Mouse (Mus musculus) embryonic facial prominence, embryonic 12.5 days (tissue): ENCODE measurements around the gene Hfe2. TPM values are rescaled to one million over a fixed set of nuclear protein-coding genes. Genes with fewer than 3 reads are reported as not detected.

Experiments
- ATAC-seq: fragments of 200-750 bp; cut with Nextera tagmentation; 2 replicates; pipeline ENCODE4 v1.8.0; 2017; ENCODE audit not compliant: insufficient number of reproducible peaks, insufficient read depth, low FRiP score, low TSS enrichment
- H3K27ac ChIP-seq: fragments of 300-500 bp; sonication (generic); 2 replicates; pipeline ENCODE4 v1.5.1; 2016; ENCODE audit warnings: mild to moderate bottlenecking
- H3K27me3 ChIP-seq: fragments of 300-500 bp; sonication (generic); 2 replicates; pipeline ENCODE4 v1.6.1; 2016; ENCODE audit warnings: mild to moderate bottlenecking, moderate library complexity
- H3K36me3 ChIP-seq: fragments of 300-500 bp; sonication (generic); 2 replicates; pipeline ENCODE4 v1.6.1; 2016; ENCODE audit warnings: mild to moderate bottlenecking
- H3K4me1 ChIP-seq: fragments of 300-500 bp; sonication (generic); 2 replicates; pipeline ENCODE4 v1.6.1; 2016
- H3K4me2 ChIP-seq: fragments of 300-500 bp; sonication (generic); replicated peaks from 2 replicates; pipeline ENCODE4 v1.6.1; 2016; ENCODE audit warnings: mild to moderate bottlenecking, moderate library complexity
- H3K4me3 ChIP-seq: fragments of 300-500 bp; sonication (generic); 2 replicates; pipeline ENCODE4 v1.5.1; 2016; ENCODE audit warnings: mild to moderate bottlenecking
- H3K9ac ChIP-seq: fragments of 300-500 bp; sonication (generic); 2 replicates; pipeline ENCODE4 v1.6.1; 2016; ENCODE audit warnings: mild to moderate bottlenecking, moderate library complexity
- H3K9me3 ChIP-seq: fragments of 300-500 bp; sonication (generic); 2 replicates; pipeline ENCODE4 v1.6.1; 2016; ENCODE audit warnings: mild to moderate bottlenecking, moderate library complexity
- WGBS: fragments of 180-500 bp; shearing (Covaris S2); methylation state at CpG from one replicate; pipeline ENCODE4 v1.1.7; 2016; 5-methylcytosine and 5-hydroxymethylcytosine counted together
- polyA plus RNA-seq: library from polyadenylated mRNA; unstranded; fragments of >200 nt; fragmentation: Nextera tagmentation; extraction: Ambion mirVana; gene quantifications from 2 replicates; pipeline ENCODE4 v1.2.1, GENCODE M21; 2016

The Hfe2 gene
- polyA plus RNA-seq, 1 experiment from 2014 or later = 4.0 TPM

DNA sequence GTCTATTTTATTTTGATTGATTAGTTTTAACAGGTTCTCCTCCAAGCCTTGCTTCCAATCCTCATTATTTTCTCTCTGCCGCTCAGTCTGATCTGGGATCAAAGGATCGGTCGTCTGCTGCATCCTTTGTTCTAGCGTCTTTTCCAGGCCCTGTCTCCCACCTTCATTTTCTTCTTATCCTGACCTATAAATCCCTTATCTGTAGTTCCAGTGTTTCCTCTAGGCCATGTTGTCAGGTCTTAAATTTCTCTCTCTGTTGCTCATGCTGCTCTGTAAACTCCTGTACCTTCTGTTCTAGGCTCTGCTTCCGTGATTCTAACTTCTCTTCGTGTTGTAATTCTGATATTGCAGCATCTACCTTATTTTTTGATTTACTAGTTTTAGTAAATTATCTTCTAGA lies 15.8 kb downstream of the Hfe2 start:
- Histone ChIP-seq H3K4me1 (peaks cover 4% of the 10 kb centered on the region; the same call in 1 of the 2 replicates), H3K4me3 (no peak overlapping the region), H3K9me3 (no peaks in the 10 kb centered on the region), H3K4me2 (no peak overlapping the region), H3K27ac (no peak overlapping the region), H3K27me3 (no peaks in the 10 kb centered on the region), H3K36me3 (no peaks in the 10 kb centered on the region), H3K9ac (no peak overlapping the region)
- WGBS = 42% methylated on average over 6 of the region's 6 CpGs
- no peak for ATAC-seq

DNA sequence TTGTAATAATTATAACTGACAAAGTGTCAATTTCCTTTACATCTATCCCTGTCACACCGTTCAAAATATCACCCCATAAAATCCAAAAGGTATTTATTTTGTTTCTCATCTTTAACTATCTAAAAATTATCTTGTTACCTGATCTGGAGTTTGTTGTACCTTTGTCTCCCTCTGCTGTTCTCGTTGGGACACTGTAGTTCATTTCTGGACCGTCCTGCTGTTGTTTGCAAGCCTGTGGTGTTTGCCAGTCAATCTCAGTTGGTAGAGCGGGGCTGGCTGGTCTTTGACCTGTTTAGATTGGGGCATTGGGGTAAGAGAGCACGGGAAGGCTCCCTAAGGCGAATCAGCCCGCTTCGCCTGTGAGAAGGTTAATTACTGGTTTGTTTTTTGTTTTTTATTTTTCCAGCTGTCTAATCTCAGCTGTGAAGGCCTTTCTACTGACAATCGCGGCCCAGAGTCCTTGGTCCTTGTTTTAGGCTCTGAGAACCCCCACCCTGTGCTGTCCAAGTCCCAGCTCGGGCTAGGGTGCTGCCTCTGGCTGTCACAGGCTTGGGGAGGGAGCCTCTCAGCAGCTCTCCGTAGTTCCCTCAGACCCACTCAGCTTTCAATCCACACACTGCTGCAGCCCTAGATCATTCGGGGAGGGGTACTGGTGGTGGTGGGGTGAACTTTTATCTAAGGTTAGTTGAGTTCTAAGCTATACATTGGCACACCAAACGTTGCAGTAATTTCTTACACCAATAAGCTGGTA lies 16.5 kb downstream of the Hfe2 start:
- Histone ChIP-seq H3K4me1 (peaks cover 4% of the 10 kb centered on the region; the same call in 1 of the 2 replicates), H3K27me3 (no peaks in the 10 kb centered on the region), H3K27ac (no peak overlapping the region), H3K4me2 (no peak overlapping the region), H3K36me3 (no peaks in the 10 kb centered on the region), H3K9ac (no peak overlapping the region), H3K4me3 (no peak overlapping the region), H3K9me3 (no peaks in the 10 kb centered on the region)
- no peak for ATAC-seq
- 19% methylated on average over 14 of the region's 14 CpGs for WGBS

DNA sequence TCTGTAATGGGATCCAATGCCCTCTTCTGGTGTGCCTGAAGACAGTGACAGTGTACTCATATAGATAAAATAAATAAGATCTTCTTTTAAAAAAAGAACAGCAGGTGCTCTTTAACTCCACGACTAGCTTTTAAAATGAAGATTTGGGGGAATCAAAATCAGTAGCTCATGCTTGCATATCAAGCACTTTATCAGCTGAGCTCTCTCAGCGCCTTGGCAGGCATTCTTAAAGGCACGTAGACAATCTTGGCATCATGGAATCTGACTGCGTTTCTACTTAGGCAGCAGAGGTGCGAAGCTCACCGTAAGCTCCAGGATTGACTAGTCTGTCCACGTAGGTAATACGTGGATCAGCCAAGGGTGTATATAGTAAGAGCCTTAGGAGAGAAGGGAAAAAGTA lies 17.6 kb downstream of the Hfe2 start:
- no peak overlapping the region for H3K4me2 ChIP-seq
- peaks cover 4% of the 10 kb centered on the region; the same call in 1 of the 2 replicates for H3K4me1 ChIP-seq
- H3K27ac ChIP-seq = no peak overlapping the region
- WGBS = 78% methylated on average over 8 of the region's 8 CpGs
- H3K36me3 ChIP-seq = no peaks in the 10 kb centered on the region
- no peaks in the 10 kb centered on the region for H3K27me3 ChIP-seq
- H3K4me3 ChIP-seq = no peak overlapping the region
- ATAC-seq = no peak
- no peaks in the 10 kb centered on the region for H3K9me3 ChIP-seq
- no peak overlapping the region for H3K9ac ChIP-seq

DNA sequence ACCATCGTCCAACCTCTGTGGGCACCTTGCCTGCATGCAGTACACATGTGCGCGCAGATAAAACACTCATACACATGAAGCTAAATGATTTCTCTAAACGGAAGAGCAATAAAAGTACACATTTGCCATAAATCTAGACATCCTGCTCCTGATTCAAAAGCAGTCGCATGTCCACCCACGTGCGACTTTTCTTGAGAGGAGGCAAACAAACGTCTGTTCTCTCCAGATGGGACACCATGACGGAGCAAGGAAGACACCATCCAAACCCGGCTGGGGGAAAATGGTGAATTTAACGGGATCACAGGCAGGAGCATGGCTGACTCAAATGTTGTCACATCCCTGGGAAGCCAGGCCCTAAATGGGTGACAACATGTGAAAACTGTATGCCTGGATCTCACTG lies 18.4 kb downstream of the Hfe2 start:
- 84% methylated on average over 11 of the region's 11 CpGs for WGBS

DNA sequence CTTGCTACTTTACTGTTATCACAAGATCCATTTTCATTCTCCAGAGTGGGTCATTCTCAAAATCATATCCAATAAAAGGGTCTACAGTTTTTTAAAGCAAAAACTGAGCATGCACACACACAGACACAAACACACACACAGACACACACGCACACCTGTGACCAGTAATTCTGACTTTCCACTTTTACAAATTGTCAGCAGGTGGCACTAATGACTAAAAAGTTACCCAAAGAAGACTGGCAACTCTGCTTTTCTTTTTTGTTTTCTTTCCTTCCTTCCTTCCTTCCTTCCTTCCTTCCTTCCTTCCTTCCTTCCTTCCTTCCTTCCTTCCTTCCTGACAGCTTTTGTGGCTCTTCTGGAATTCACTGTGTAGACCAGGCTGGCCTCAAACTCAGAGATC lies 20.6 kb downstream of the Hfe2 start:
- no peak overlapping the region for H3K4me2 ChIP-seq
- H3K9ac ChIP-seq = no peak overlapping the region
- no peak overlapping the region for H3K27ac ChIP-seq
- no peaks in the 10 kb centered on the region for H3K9me3 ChIP-seq
- H3K27me3 ChIP-seq = no peaks in the 10 kb centered on the region
- no peaks in the 10 kb centered on the region for H3K4me1 ChIP-seq
- no peak overlapping the region for H3K4me3 ChIP-seq
- ATAC-seq = no peak
- no peaks in the 10 kb centered on the region for H3K36me3 ChIP-seq
- 47% methylated on average over 1 of the region's 1 CpGs for WGBS

More for the DNA sequence above, 18.4 kb downstream of the Hfe2 start:
- H3K27me3 ChIP-seq = no peaks in the 10 kb centered on the region
- H3K9me3 ChIP-seq = no peaks in the 10 kb centered on the region
- no peak for ATAC-seq
- no peak overlapping the region for H3K9ac ChIP-seq
- H3K36me3 ChIP-seq = no peaks in the 10 kb centered on the region
- H3K4me3 ChIP-seq = no peak overlapping the region
- peaks cover 4% of the 10 kb centered on the region; the same call in 1 of the 2 replicates for H3K4me1 ChIP-seq
- H3K4me2 ChIP-seq = no peak overlapping the region
- no peak overlapping the region for H3K27ac ChIP-seq

DNA sequence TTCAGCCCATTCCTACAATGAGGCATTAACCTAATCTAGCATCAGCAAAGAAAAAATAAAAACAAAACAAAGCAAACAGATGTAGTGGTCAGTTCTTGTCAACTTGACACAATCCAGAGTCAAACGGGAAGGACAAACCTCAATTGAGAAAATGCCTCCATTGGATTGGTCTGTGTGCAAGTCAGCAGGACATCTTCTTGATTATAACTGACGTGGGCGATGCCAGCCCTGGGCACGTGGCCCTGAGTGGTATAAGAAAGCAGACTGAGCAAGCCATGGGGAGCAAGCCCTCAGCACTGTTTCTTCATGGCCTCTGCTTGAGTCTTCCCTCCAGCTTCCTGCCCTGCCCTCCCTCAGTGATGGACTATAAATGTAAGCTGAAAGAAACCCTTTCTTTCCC lies 21.9 kb downstream of the Hfe2 start:
- Histone ChIP-seq H3K27ac (no peak overlapping the region), H3K4me3 (no peak overlapping the region), H3K4me1 (no peaks in the 10 kb centered on the region), H3K9ac (no peak overlapping the region), H3K4me2 (0 out of 2 replicates have a peak overlapping the region, but pooled peaks have one; percentile 10), H3K27me3 (no peaks in the 10 kb centered on the region), H3K36me3 (no peaks in the 10 kb centered on the region), H3K9me3 (no peaks in the 10 kb centered on the region)
- 46% methylated on average over 4 of the region's 4 CpGs for WGBS
- no peak for ATAC-seq

DNA sequence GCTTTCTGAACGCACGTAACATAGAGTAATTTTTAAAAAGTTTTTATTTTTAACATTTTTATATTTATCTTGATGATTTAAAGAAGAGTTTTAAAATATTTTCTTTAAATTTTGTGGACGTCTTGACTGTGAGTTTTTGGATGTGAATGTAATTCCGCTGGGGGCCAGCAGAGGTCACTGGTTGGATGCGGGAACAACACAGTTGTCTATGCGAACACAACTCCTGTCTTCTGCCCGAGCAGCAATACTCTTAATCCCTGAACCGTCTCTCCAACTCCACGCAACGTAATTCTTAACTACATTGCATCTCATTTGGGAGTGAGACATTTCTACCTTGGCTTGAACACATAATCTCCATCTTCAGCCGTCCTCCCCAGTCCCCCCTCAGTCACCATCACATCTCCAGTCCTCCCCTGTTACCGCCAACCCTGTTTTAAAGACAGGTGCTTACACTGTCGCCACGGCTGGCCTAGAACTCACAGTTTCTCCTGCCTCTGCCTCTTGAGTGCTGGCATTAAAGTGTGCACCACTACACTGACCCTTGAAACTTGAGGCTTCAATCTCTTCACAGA lies 22.5 kb downstream of the Hfe2 start:
- peak overlapping the region; percentile 35 for H3K4me2 ChIP-seq
- no peak overlapping the region for H3K4me3 ChIP-seq
- no peaks in the 10 kb centered on the region for H3K36me3 ChIP-seq
- no peaks in the 10 kb centered on the region for H3K9me3 ChIP-seq
- H3K9ac ChIP-seq = no peak overlapping the region
- no peaks in the 10 kb centered on the region for H3K27me3 ChIP-seq
- ATAC-seq = no peak
- no peak overlapping the region for H3K27ac ChIP-seq
- no peaks in the 10 kb centered on the region for H3K4me1 ChIP-seq
- 8% methylated on average over 14 of the region's 14 CpGs for WGBS

DNA sequence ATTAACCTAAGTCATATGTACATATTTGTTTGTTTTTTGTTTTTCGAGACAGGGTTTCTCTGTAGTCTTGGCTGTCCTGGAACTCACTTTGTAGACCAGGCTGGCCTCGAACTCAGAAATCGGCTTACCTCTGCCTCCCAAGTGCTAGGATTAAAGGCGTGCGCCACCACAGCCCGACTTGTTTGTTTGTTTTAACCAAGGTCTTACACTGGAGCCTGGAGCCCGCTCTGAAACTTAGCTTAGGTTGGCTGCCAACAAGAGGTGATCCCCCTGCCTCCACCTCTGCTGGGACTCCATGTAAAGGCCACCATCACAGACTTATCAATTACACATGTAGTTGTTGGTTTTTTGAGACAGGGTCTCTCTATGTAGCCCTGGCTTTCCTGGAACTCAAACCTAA lies 23.9 kb downstream of the Hfe2 start:
- ATAC-seq = no peak
- no peaks in the 10 kb centered on the region for H3K36me3 ChIP-seq
- H3K4me1 ChIP-seq = no peaks in the 10 kb centered on the region
- 78% methylated on average over 7 of the region's 7 CpGs for WGBS
- H3K27ac ChIP-seq = no peak overlapping the region
- H3K9ac ChIP-seq = no peak overlapping the region
- no peaks in the 10 kb centered on the region for H3K27me3 ChIP-seq
- H3K4me2 ChIP-seq = no peak overlapping the region
- H3K9me3 ChIP-seq = no peaks in the 10 kb centered on the region
- no peak overlapping the region for H3K4me3 ChIP-seq

DNA sequence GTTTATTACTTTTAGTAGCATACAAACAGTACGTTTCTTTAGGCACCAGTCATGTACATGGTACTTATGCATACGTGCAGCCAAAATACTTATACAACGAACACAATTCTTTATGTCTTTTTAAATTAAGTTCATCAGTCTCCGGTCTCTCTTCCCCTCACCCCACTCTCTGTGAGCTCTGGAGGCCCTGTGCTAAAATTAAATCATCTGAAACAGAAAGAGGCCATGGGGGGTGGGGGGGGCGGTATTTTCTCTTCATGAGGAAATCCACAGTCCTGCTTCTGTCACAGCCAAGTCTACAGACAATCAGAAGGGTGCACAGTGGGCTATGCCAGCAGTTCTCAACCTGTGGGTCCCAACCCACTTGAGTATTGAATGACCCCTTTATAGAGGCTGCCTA lies 24.4 kb downstream of the Hfe2 start:
- Histone ChIP-seq H3K4me2 (no peak overlapping the region), H3K27me3 (no peaks in the 10 kb centered on the region), H3K4me1 (no peaks in the 10 kb centered on the region), H3K9ac (no peak overlapping the region), H3K27ac (no peak overlapping the region), H3K9me3 (no peaks in the 10 kb centered on the region), H3K4me3 (no peak overlapping the region), H3K36me3 (no peaks in the 10 kb centered on the region)
- WGBS = 76% methylated on average over 5 of the region's 5 CpGs
- ATAC-seq = no peak

DNA sequence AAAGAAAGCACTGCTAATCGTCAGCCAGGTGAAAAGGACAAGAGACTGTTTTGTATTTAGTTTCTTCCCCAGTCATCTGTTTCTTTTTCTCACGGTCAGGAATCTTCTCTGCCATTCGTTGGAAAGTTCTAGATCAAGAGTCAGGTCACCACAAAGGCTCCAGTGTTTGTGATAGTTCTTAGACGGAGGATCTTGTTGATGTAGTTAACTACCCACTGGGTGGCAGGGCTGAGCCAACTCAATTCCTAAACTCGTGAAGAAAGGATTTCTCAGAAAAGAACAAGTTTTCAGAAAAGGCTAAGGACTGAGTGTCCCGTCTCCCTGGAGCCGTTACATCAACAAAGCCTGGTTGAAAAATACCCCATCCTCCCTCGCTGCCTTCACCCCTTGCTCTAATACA lies 26.2 kb downstream of the Hfe2 start:
- no peaks in the 10 kb centered on the region for H3K36me3 ChIP-seq
- H3K9ac ChIP-seq = no peak overlapping the region
- H3K9me3 ChIP-seq = no peaks in the 10 kb centered on the region
- H3K4me1 ChIP-seq = peaks cover 11% of the 10 kb centered on the region; the same call in 1 of the 2 replicates
- 12% methylated on average over 8 of the region's 8 CpGs for WGBS
- 0 out of 2 replicates have a peak overlapping the region, but pooled peaks have one; percentile 7 for H3K27ac ChIP-seq
- H3K27me3 ChIP-seq = no peaks in the 10 kb centered on the region
- H3K4me2 ChIP-seq = no peak overlapping the region
- no peak overlapping the region for H3K4me3 ChIP-seq
- ATAC-seq = no peak

DNA sequence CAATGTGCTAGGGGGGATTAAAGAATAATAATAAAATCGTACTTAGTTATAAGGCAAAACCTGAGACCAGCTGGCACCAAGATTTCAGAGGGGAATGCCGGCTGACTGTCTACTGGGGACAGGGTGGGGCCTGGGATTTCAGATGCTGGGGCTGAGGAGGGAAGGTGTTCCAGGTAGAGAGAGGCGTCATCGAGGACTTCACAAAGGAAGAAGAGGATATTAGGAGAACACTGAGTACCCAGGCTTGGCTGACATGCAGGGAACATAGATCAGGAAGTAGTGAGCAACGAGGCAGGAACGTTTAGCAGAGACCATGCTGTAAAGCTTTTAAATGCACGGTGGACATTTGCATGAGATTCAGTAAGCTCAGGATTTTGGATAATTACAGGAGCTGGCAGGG lies 26.9 kb downstream of the Hfe2 start:
- Histone ChIP-seq H3K27ac (no peak overlapping the region), H3K4me1 (peaks cover 18% of the 10 kb centered on the region; the same call in 1 of the 2 replicates), H3K27me3 (no peaks in the 10 kb centered on the region), H3K9ac (no peak overlapping the region), H3K9me3 (no peaks in the 10 kb centered on the region), H3K36me3 (no peaks in the 10 kb centered on the region), H3K4me3 (no peak overlapping the region), H3K4me2 (no peak overlapping the region)
- 79% methylated on average over 7 of the region's 7 CpGs for whole genome bisulfite sequencing
- ATAC-seq = no peak

DNA sequence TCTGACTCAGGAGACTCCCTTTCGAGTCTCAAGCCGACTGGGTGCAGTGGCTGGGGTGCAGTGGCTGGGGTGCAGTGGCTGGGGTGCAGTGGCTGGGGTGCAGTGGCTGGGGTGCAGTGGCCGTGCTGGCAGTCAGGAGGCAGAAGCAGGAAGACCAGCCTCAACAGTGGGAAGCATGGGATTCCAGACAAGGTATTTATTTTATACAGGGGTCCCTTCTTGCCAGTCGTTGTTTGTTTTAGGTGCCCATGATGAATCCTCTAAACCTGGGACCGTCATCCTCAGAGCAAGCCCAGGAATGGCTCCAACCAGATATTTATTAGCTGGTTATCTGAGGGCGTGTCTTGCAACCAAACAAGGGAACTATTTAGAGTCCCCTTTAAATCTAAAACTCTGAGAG lies 28.6 kb downstream of the Hfe2 start:
- no peak for ATAC-seq
- Histone ChIP-seq H3K36me3 (no peaks in the 10 kb centered on the region), H3K27me3 (no peaks in the 10 kb centered on the region), H3K9ac (no peak overlapping the region), H3K4me2 (no peak overlapping the region), H3K4me1 (peaks cover 20% of the 10 kb centered on the region; the same call in 1 of the 2 replicates), H3K27ac (no peak overlapping the region), H3K9me3 (no peaks in the 10 kb centered on the region), H3K4me3 (no peak overlapping the region)
- WGBS = 87% methylated on average over 6 of the region's 6 CpGs
